Mouse (Mus musculus) kidney, postnatal 14 days (tissue): Measurements from ENCODE around the gene Hnrnpll.

Experiments used
- DNase-seq: peaks from one replicate; pipeline ENCODE4 v3.0.0; 2022; ENCODE audit warnings: mixed read lengths

Hnrnpll gene

DNA sequence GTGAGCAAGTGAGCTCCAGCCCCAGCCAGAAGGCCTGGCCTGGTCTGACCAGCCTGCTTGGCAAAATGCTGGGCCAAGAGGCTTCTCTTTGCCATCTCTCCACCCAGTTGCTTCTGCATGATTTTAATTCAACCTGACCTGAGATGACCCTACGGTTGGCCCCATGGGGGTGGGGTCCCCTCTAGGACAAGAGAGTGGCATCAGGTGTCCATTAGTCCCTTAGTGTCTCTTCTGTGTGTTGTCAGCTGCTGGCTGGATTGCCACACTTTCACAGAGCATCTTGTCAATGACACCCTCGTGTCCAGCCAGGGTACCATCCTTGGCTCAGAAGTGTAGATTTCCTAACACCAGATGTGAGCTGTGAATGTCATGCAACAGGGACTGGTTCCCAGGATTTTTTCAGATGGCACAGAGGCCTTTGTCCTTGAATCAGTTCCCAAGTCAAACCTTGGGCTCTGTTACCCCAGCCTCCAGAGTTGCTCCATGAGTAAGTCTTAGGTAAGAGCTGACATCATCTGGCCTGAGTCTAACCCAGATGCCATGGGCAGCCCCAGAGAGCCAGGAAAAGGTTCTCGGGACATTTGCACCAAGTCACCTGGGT lies 66.9 kb downstream of the Hnrnpll start:
- no peak for DNase-seq

DNA sequence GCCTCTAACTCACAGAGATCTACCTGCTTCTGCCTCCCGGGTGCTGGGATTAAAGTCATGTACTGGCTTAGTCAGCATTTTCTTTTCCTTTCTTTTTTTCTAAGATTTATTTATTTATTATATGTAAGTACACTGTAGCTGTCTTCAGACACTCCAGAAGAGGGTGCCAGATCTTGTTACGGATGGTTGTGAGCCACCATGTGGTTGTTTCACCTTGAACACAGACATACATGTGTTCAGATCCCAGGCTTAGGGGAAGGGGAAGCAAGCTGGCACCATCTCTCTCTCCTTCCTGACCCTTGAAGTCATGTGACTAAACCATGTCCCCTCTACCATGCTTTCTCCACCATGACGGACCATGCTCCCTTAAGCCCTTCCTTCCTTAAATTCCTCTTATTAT lies 70.0 kb downstream of the Hnrnpll start:
- no peak for DNase-seq

DNA sequence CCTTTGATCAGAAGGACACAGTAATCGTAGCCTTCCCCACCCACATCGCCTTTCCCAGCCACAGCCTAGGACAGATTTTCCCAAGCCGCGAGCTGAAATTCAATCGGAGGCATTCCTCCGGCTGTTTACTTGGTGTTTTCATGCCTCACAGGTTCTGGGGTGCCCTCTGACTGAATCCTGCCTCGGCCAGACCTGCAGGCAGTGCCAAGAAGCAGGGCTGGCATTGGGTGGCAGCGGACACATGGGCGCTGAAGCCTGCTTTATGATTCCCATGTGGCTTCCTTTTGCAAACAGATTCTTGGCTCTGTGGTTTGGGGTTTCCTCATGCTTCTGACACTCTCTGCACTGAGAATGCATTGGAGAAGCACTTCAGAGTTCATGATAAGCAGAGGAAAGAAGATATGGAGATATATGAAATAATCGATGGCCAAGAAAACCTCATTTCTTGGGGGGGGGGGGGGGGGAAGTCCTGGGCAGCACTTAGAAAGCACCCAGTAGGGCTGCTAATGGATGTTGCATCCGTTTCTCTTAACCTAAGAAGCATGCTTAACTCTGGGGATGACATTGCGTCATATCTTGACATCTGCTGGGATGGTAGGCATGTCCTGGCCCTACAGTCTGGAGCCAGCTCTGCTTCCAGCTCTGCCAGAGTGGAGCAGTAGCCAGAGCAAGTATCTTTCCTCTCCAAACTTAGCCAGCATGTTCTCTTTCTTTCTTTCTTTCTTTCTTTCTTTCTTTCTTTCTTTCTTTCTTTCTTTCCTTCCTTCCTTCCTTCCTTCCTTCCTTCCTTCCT lies 70.8 kb downstream of the Hnrnpll start:
- DNase-seq: peak; percentile 37

DNA sequence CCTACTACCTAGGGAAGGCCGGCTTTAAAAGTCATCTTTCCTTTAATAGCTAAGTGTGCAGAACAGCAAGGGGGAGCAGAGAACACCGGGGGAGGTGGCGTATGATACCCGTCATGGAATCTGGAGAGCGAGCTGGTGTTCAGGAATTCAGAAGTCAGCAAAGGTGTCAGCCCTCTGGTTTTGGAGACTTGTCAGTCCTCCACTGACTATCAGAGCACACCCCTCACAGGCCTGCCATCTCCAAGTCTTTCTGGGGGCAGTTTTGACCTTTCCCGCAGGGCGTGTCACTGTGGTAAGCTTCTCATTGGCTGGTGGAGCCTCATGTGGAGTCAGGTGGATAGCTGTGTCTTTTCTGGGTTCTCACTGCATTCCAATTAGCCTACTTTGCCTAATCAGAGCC lies 72.0 kb downstream of the Hnrnpll start:
- DNase-seq: no peak

DNA sequence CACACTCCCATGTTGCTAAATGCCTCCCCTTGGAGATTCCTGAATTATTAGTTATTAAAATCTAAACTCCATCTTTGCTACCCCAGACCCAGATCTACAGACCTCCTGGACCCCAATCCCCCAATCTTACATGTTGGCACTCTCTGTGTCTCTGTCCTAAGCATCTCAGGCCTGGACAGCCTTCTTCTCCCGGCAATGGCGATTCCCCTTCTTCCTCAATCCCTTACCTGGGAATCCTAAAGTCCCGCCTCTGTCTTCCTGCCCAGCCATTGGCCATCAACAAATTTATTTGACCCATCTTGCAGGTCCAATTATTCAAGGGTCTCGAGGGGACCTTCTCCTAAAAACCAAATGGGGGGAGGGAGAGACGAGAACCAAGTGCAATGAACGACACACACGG lies 77.7 kb downstream of the Hnrnpll start:
- DNase-seq: no peak

DNA sequence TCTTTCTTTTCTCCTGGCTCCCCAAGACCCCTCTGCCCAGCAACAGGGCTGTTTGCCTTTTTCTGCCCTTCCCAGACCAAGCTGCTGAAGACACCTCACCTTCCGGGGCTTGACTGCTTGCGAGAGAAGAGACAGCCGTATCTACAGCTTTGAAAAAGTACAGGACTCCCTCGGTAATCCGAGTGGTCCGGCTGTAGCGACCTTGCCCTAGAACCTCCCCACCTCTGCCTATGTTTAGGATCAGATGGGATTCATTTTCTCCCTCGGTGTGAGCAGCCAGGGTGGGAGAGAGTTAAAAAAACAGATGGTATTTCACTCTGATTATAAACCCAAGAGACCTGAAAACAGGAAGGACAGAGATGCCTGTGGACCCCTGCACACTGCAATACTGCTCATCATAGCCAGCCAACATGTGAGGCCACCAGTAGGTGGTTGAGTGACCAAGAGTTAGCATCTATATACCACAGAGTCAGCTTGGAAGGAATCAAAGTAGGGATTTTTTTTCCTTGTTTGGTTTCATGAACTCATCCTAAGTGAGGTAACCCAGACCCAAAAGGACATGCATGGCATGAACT lies 79.1 kb downstream of the Hnrnpll start:
- no peak for DNase-seq

DNA sequence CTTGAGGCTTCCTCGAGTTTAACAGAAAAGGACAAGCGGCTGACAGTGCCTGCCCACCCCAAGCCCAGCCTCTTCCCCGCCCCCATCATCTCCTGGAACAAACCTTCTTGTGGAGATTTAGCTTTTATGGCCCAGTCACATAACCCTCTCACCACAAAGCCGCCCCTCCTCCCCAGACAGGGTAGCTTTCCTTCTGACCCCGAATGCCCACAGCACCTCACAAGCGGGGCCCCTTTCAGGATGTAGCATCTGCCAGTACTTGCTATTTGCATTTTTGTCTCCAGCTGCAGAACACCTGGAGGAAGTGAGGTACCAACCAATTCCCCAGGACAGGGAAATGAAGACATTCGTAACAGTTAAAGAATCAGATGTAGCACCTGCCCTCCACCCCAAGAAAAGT lies 79.6 kb downstream of the Hnrnpll start:
- no peak for DNase-seq

DNA sequence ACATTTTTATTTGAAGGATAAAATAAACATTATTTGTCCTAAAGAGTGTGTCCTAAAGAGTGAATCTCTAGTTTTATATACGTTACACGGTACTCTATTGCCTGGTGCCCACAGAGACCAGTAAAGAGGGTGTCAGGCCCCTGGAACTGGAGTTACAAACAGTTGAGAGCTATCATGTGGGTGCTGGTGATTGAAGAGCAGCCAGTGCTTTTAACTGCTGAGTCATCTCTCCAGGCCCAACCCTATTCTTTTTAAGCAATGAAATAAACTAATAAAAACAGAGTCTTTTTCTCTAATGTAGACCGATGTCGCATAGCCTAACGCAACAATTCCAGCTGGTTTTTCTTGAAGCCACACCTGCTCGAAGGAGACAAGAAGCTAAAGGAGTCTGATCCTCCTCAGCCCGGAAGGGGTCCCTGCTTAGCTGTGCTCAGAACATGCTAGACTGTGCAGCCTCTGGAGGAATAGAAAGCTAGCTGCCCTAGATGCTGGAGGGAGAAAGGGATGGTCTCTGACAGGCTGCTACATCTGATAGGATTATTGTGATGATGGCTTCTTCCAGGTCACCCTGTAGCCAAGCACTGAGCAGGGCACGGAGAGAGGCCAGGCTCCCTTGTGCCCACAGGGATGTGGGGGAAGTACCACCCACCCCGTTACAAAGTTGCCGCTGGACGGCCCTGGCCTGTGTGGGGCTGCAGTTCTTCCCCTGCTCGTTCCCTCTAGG lies 80.2 kb downstream of the Hnrnpll start:
- DNase-seq: no peak

DNA sequence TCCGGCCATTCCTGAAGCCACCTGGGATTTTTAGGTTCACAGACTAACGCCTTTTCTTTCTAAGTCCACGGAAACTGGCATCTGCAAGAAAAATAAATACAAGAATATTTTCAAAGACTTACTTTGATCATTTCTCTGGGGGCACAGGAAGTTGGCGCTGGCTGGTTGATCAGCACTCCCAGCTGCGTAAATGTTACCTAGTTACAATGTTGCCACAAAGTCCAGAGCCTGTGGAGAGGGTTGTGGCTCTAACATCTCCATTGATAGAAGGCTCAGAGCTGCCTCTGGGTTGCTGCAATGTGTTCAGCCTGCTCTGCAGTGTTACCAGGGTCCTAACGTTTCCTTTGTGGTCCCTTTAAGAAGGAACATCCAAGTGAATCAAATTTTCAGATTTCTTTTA lies 80.8 kb downstream of the Hnrnpll start:
- DNase-seq: no peak

DNA sequence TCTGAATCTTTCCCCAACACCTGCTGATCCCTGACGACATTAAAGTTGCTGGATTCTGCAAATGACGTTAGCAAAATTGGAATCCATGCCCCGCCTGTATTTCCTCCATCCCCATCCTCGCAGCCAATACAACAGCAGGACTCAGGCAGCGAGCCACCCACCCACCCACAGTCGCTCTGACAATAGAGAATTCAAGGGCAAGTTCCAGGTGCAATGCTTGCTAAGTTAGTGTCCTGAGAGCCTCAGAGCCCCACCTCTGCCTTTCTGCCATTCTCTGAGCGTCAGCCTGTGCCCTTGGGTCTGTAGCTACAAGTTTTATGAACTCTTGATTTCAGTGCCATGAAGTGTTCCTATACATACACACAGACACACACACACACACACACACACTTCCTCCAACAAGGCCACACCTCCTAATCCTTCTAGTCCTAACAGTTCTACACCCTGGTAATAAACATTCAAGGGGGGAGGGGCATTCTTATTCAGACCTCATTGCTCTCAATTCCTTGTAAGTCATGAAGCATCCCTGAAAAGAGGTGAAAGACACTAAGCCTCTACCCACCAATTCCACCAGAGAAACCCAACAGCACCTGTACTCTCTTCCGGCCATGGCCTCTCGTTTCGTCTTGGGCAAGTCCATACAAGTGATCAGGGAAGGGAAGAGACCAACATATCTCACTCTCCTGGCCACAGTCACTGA lies 81.6 kb downstream of the Hnrnpll start:
- DNase-seq: no peak
